Mouse (Mus musculus) kidney, adult 18-20 months (tissue): Measurements from ENCODE around the gene Pspc1.
"Not testable (repeated sequence)": the region's sequence is repeated elsewhere in the genome, so short reads cannot be mapped to it uniquely, and the experiment has no call there.

Experiments
- DNase-seq: peaks from one replicate; pipeline ENCODE4 v3.0.0; 2021

Pspc1 gene

GRCm38 (mm10) chr14:56778200-56778932, at the start of gene Pspc1:
Gene Pspc1 (minus strand): TSS chr14:56778316.
- peak; percentile 97 for DNase-seq

- DNase-seq = no peak
These were observed 46.4 kb upstream of the Pspc1 start for GRCm38 (mm10) chr14:56824562-56824961.

- no peak for DNase-seq
These were observed 39.5 kb upstream of the Pspc1 start for GRCm38 (mm10) chr14:56817616-56818015.

- DNase-seq = no peak
These were observed 39.0 kb upstream of the Pspc1 start for GRCm38 (mm10) chr14:56817131-56817530.

- no peak for DNase-seq
These were observed 38.4 kb upstream of the Pspc1 start for GRCm38 (mm10) chr14:56816541-56816940.

- peak; percentile 89 for DNase-seq
These were observed 34.5 kb upstream of the Pspc1 start for GRCm38 (mm10) chr14:56812520-56813036.

- DNase-seq = peak; percentile 91
These were observed 33.7 kb upstream of the Pspc1 start, which contains the start of gene Zmym5 for GRCm38 (mm10) chr14:56811701-56812339. Gene Zmym5 (minus strand): TSS chr14:56811716.

- peak; percentile 75 for DNase-seq
These were observed 32.9 kb upstream of the Pspc1 start for GRCm38 (mm10) chr14:56810781-56811690.

- DNase-seq = peak; percentile 53
These were observed 15.1 kb upstream of the Pspc1 start for GRCm38 (mm10) chr14:56793243-56793642.

- DNase-seq = no peak
These were observed 6.5 kb upstream of the Pspc1 start for GRCm38 (mm10) chr14:56784575-56784974.

GRCm38 (mm10) chr14:56778933-56779300, 801 bp upstream of the Pspc1 start:
- no peak for DNase-seq

GRCm38 (mm10) chr14:56777360-56778136, 568 bp downstream of the Pspc1 start:
- DNase-seq = peak; percentile 76

GRCm38 (mm10) chr14:56776571-56777238, 1.4 kb downstream of the Pspc1 start:
- DNase-seq = no peak

- DNase-seq = no peak
These were observed 2.7 kb downstream of the Pspc1 start for GRCm38 (mm10) chr14:56775416-56775815.

- not testable (repeated sequence) for DNase-seq
These were observed 11.7 kb downstream of the Pspc1 start for GRCm38 (mm10) chr14:56766438-56766837.

GRCm38 (mm10) chr14:56765117-56765516, 13.0 kb downstream of the Pspc1 start:
- DNase-seq = not testable (repeated sequence)

- DNase-seq = no peak
These were observed 26.8 kb downstream of the Pspc1 start for GRCm38 (mm10) chr14:56751282-56751681.

- DNase-seq = no peak
These were observed 37.9 kb downstream of the Pspc1 start for GRCm38 (mm10) chr14:56740175-56740574.

- DNase-seq = no peak
These were observed 51.6 kb downstream of the Pspc1 start for GRCm38 (mm10) chr14:56726493-56726892.

- DNase-seq = no peak
These were observed 72.4 kb downstream of the Pspc1 start for GRCm38 (mm10) chr14:56705687-56706086.

- no peak for DNase-seq
These were observed 75.5 kb downstream of the Pspc1 start for GRCm38 (mm10) chr14:56702644-56703043.

GRCm38 (mm10) chr14:56697836-56698235, 80.3 kb downstream of the Pspc1 start:
- DNase-seq = no peak
